Mouse (Mus musculus): ENCODE measurements around the gene Cdkn2d.
"Not testable (repeated sequence)": the region's sequence is repeated elsewhere in the genome, so short reads cannot be mapped to it uniquely, and the experiment has no call there.

Cdkn2d gene

DNA sequence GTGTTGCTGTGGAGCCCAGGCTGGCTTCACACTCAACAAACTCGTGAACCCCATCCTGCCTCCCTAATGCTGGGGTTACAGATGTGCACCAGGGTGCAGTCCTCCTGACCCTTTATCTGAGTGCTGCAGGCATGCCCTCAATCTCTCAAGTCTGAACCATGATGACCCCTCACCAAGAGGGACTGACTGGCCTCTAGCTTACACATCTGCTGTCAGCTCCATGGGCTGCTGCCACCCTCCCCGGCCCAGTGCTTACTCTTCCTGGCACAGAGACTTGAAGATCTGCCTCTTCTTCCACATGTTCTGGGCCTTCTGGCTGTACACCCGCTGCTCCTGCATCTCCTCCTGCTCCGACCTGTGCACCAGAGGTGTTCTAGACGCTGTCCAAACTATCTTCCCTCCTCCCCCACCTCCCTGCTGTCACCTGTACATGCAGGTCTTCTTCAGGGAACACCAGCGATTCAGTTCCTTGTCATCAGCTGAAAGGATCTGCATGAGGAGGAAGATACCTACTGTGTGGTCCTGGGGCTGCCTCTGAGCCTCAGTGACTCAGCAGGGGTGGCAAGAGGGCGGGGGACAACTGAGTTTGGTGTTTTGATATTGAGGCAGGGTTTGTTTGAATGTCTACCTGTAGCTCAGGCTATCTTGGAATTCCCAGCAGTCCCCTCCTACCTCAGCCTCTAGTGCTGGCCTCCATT is 16.0 kb downstream of the Cdkn2d start:
- DNase-seq (ENCODE audit: low spot score), result no peak

- DNase-seq (ENCODE audit: low spot score), result no peak
Observed at GRCm38 (mm10) chr9:21274336-21274735, 16.9 kb downstream of the Cdkn2d start.

GRCm38 (mm10) chr9:21273520-21274228 is 17.5 kb downstream of the Cdkn2d start:
- DNase-seq (ENCODE audit: low spot score), result no peak

DNA sequence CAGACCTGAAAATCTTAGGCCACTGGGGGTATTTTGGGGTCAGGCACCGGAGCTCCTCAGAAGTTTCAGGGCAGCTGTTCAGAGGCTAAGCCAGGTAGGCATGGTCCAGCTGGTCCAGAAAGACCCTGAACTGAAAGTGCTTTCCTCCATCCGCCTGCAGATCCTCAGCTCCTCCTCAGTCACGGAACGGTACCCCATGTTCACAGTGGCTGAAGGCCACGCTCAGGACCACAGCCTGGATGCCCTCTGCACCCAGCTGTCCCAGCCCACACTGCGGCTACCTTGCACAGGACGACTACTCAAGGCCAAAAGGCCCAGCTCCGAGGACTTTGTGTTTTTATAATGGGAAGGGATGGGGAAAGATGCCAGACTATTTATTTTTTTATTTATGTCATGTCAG is 18.1 kb downstream of the Cdkn2d start:
- DNase-seq (ENCODE audit: low spot score), result no peak

GRCm38 (mm10) chr9:21272391-21272790 is 18.8 kb downstream of the Cdkn2d start:
- DNase-seq (ENCODE audit: low spot score), result no peak

GRCm38 (mm10) chr9:21269590-21269989 is 21.6 kb downstream of the Cdkn2d start:
- not testable (repeated sequence) for DNase-seq (ENCODE audit: low spot score)

DNA sequence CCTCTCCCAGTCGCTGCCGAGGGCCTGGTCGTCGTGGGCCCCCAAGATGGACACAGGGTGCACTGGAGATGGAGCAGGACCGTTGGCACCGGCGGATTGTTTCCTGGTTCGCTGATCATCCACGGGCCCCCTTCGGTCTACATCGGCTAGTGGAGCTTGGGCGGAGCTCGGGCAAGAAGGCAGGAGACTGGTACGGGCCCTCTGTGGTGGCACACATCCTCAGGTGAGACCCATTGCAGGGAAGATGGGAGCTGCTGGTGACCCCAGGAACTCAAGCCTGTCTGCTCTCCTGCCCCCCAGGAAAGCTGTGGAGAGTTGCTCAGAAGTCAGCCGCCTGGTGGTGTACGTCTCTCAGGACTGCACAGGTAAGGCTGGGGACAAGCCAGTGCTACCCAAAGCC is 22.9 kb downstream of the Cdkn2d start:
- DNase-seq (ENCODE audit: low spot score), result no peak

DNA sequence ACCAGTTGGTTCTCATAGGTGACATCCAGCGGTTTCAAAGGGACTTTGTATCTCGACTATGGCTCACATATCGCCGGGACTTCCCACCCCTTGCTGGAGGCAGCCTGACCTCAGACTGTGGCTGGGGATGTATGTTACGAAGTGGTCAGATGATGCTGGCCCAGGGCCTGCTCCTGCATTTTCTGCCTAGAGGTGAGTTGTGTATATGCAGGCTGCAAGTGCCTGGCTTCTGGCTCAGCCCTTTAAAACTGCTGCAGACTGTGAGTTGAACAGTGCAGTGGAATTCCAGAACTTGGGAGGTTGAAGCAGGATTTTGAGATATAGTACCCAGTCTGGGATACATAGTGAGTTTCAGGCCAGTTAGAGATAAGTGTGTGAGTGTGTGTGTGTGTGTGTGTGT is 24.3 kb downstream of the Cdkn2d start:
- no peak for DNase-seq (ENCODE audit: low spot score)

DNA sequence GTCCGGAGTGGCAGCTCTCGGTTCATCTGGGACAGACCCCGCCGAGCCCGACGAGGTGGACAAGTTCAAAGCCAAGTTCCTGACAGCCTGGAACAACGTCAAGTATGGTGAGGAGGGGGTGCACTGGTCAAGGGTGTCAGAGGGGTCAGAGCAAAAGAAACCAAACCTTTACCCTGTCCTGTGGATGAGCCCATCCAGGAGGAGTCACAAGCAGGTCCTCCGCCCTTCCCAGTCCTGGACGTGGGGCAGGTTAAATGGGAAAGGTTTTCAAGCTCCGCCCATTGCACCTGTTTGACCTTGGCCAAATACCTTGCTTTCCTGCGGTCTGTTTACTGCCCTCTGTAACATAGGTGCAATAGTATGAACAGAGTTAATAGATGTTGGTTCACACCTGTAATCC is 25.6 kb downstream of the Cdkn2d start:
- DNase-seq (ENCODE audit: low spot score), result no peak

GRCm38 (mm10) chr9:21265000-21265561 is 26.1 kb downstream of the Cdkn2d start, which contains the start of gene Atg4d:
Atg4d (plus strand) TSS chr9:21265293.
- DNase-seq (ENCODE audit: low spot score), result peak; percentile 90

DNA sequence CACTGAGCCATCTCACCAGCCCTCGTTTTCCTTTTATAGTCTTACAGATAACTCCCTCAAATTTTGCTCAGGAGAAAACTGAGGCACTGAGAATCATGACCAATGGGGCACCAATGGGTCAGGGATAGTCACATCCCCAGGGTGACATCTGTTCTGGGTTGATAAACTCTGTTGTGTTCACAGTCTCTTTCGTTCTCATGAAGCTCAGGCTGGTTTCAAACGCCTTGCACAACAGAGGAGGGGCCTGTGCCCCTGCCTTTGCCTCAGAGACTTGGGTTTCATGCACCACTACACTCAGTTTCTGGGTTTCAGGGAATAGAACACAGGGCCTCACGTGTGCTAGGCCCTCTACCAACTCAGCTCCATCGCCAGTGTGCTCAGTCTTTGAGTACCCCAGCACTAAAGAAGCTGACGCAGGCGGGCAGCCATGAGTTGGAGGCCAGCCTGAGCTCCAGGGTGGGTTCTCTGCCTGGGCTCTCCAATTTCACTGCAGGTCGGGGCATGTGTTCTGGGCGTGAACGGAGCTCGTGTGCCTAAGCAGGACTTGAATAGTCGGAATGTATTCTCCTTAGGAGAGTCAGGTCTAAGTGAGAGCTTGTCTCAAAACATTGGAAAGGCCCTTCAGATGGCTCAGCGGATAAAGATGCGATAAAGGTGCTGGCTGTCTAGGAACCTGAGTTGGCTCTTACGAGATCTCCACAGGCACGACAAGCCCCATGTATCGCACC is 26.8 kb downstream of the Cdkn2d start:
- DNase-seq (ENCODE audit: low spot score), result no peak

DNA sequence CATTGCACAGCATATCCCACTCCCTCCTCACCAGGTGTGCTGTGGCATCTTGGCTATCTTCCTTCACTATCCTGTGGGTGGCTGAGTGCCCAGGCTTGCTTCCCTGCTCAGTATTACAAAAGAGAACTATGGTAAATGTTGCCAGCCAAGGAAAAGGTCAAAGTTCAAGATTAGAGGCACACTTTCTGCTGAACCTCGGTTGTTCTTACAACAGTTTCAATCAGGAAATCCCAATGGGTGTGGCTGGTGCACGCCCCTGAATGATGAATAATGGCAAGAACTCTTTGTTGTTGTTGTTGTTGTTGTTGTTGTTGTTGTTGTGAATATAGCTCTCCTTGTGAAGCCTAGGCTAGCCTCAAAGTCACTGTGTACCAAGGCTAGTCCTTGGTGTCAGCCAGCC is 29.4 kb downstream of the Cdkn2d start:
- no peak for DNase-seq (ENCODE audit: low spot score)

DNA sequence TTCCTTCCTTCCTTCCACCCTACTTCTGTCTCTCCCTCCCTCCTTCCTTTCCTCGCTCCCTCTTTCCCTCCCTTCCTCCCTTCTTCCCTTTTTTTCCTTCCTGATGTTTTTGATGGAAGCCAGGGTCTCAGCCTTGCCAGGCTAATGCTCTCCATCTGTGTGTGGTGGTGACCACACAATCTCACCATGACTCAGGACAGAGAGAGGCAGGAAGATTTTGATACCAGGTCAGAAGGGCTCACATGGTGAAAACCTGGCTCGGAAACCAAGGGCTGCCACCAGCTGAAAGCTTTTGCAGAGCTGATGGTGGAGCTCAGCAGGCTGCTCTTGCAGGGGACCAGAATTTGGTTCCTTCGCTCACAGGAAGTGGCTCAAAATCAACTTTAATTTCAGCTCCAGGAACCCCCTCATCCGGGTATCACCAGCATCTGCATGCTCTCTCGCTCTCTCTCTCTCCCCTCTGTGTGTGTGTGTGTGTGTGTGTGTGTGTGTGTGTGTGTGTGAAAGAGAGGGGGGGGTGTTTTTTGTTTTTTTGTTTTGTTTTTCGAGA is 30.6 kb downstream of the Cdkn2d start:
- DNase-seq (ENCODE audit: low spot score), result no peak

GRCm38 (mm10) chr9:21256349-21256748 is 34.9 kb downstream of the Cdkn2d start:
- DNase-seq (ENCODE audit: low spot score), result not testable (repeated sequence)

- DNase-seq (ENCODE audit: low spot score), result no peak
Observed at GRCm38 (mm10) chr9:21254690-21255089, 36.5 kb downstream of the Cdkn2d start.

- no peak for DNase-seq (ENCODE audit: low spot score)
Observed at GRCm38 (mm10) chr9:21251116-21251735, 40.0 kb downstream of the Cdkn2d start.

- no peak for DNase-seq (ENCODE audit: low spot score)
Observed at GRCm38 (mm10) chr9:21250509-21250908, 40.7 kb downstream of the Cdkn2d start.

DNA sequence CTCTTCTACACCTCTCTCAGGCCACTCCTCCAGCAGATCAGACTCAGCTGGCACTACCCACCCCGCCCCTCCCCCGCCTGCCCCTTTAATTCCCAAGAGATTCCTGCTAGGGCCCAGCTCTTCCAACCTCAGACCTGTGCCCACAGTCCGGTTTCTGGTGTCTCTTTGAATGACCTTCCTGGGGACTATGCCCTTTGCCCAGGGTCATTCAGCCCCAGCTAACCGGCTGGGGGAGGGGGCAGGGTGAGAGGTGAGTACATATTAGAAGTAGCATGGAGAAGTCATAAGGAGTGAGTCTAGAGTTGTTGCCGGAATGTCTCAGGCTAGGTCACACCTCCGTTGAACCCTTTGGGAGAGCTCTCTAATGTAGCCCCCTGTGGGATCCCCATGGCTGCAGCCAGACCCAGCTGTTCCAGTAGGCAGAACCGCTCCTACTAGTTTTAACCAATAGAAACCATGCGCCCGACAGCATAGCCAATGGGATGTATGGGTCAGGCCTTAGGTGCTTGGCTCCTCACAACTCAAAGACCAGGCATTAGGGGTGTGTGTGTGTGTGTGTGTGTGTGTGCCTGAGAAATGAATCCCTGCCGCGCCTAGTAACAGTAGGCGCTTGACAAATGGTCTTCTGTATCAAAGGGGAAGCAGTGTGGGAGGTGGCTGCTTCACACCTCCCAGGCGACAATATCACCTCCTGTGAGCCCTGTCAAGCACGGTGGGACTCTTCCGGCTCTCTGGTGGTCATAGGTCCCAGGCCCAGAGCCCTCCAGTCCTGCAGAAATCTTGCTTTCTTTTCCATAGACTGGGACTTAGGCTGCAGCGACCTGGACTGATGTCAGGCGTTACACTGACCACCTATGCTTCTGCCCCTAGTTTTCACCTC is 41.3 kb downstream of the Cdkn2d start:
- DNase-seq (ENCODE audit: low spot score), result no peak

DNA sequence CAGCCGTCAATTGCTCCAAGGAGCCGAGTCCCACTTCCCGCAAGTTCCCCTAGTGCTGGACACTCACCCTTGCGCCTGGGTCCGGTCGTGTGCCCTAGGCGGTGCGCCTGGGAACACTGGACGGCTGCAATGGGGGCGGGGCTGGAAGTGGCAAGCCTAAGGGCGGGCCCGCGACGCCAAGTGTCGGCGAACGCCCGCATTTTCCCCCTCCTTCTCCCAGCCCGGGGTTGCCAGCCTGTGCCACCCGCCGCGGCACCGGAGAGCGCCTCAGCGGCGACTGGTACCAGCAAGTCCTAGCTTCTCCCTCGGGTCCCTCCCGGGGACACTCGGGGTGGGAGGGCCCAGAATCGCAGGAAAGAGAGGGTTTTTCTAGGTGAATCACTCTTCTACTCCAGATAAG is 42.9 kb downstream of the Cdkn2d start, which contains the start of gene S1pr5:
TSS of gene S1pr5 (minus strand) at position 118 of the 400 bp plus-strand sequence.
- DNase-seq (ENCODE audit: low spot score), result no peak

GRCm38 (mm10) chr9:21246342-21246741 is 44.9 kb downstream of the Cdkn2d start:
- DNase-seq (ENCODE audit: low spot score), result no peak

DNA sequence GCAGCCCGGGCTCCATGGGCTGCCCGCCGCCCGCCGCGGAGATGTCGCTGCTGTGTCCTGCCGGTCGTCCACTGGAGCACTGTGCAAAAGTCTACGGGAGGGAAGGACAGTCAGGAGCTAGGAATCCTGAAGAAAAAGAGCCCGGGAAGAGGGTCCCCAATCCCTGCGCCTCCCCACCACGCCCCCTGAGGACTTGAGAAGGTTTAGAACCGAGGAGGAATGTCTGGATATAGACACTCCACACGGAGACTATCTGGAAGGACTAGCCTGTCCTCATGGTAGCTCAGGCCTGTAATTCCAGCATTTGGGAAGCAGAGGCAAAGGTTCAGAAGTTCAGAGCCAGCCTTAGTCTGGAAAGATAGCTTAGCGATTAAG is 46.1 kb downstream of the Cdkn2d start:
- DNase-seq (ENCODE audit: low spot score), result no peak
